Mouse (Mus musculus) spleen, postnatal 0 days (tissue): Measurements from ENCODE around the gene Gm4187. TPM values are rescaled to one million over a fixed set of nuclear protein-coding genes. Genes with fewer than 3 reads are reported as not detected.

Experiments used
- polyA plus RNA-seq: library from polyadenylated mRNA; unstranded; fragments of >200 nt; fragmentation: Nextera tagmentation; extraction: Ambion mirVana; gene quantifications from 2 replicates; pipeline ENCODE4 v1.2.1, GENCODE M21; 2015

The Gm4187 gene
- not detected in 2 replicates for polyA plus RNA-seq

GRCm38 (mm10) chr7:22329617-22330016 is at the start of gene Gm4187:
Gene Gm4187 (minus strand): TSS chr7:22329717.

GRCm38 (mm10) chr7:22370939-22371338 is 41.4 kb upstream of the Gm4187 start, which contains the start of gene Gm8660:
Gene Gm8660 (minus strand): TSS chr7:22371039.

Other genes with a start within 250 kb of the Gm4187 start
- not detected in 2 replicates for gene Gm16451, start 211.5 kb downstream of the Gm4187 start, polyA plus RNA-seq
- gene Gm10666, start 195.0 kb downstream of the Gm4187 start, polyA plus RNA-seq: not detected in 2 replicates
- not detected in 2 replicates for gene Vmn1r142, start 165.7 kb downstream of the Gm4187 start, polyA plus RNA-seq
- gene Vmn1r143, start 140.3 kb downstream of the Gm4187 start, polyA plus RNA-seq: not detected in 2 replicates
- not detected in 2 replicates for gene Gm8653, start 128.5 kb downstream of the Gm4187 start, polyA plus RNA-seq
- not detected in 2 replicates for gene Gm8453, start 100.2 kb downstream of the Gm4187 start, polyA plus RNA-seq
- not detected in 2 replicates for gene Gm8660, start 41.3 kb upstream of the Gm4187 start, polyA plus RNA-seq
- gene Vmn1r148, start 83.9 kb upstream of the Gm4187 start, polyA plus RNA-seq: not detected in 2 replicates
- gene Vmn1r149, start 108.5 kb upstream of the Gm4187 start, polyA plus RNA-seq: not detected in 2 replicates
- gene Gm10665, start 134.4 kb upstream of the Gm4187 start, polyA plus RNA-seq: not detected in 2 replicates
- gene Vmn1r151, start 170.0 kb upstream of the Gm4187 start, polyA plus RNA-seq: not detected in 2 replicates
- not detected in 2 replicates for gene Vmn1r152, start 193.2 kb upstream of the Gm4187 start, polyA plus RNA-seq
- gene Gm8677, start 205.2 kb upstream of the Gm4187 start, polyA plus RNA-seq: not detected in 2 replicates
- not detected in 2 replicates for gene Gm4201, start 235.6 kb upstream of the Gm4187 start, polyA plus RNA-seq